Mouse (Mus musculus) olfactory bulb, adult 2 months (tissue): ENCODE results near the gene D930048N14Rik. TPM values are rescaled to one million over a fixed set of nuclear protein-coding genes. Genes with fewer than 3 reads are reported as not detected.
"Not testable (repeated sequence)": the region's sequence is repeated elsewhere in the genome, so short reads cannot be mapped to it uniquely, and the experiment has no call there.

ENCODE experiments used
- H3K27ac ChIP-seq: fragments of 200-500 bp; 2 replicates; pipeline ENCODE4 v1.5.1; 2012; ENCODE audit warnings: low read depth, low read length; ENCODE audit not compliant: insufficient read depth
- H3K4me1 ChIP-seq: fragments of 200-500 bp; 2 replicates; pipeline ENCODE4 v1.6.1; 2012; ENCODE audit warnings: low read length; ENCODE audit not compliant: control insufficient read depth, insufficient read depth
- H3K4me3 ChIP-seq: fragments of 200-500 bp; 2 replicates; pipeline ENCODE4 v1.5.1; 2012; ENCODE audit warnings: mild to moderate bottlenecking, low read depth, low read length, moderate library complexity; ENCODE audit not compliant: insufficient read depth
- CTCF ChIP-seq: fragments of 200-500 bp; IDR thresholded peaks from 2 replicates; pipeline ENCODE4 v1.5.1; 2012; ENCODE audit warnings: low read depth, mild to moderate bottlenecking, low read length, moderate library complexity; ENCODE audit not compliant: insufficient read depth
- POLR2A ChIP-seq: fragments of 200-500 bp; IDR thresholded peaks from 2 replicates; pipeline ENCODE4 v1.6.1; 2012; ENCODE audit warnings: mild to moderate bottlenecking, low read depth, low read length, moderate library complexity; ENCODE audit not compliant: insufficient read depth
- WGBS: fragments of 180-500 bp; shearing (Covaris S2); methylation state at CpG from one replicate; pipeline ENCODE4 v1.1.7; 2018; 5-methylcytosine and 5-hydroxymethylcytosine counted together
- polyA plus RNA-seq: library from polyadenylated mRNA; stranded (reverse); fragments of >200 nt; gene quantifications from 2 replicates; pipeline ENCODE4 v1.2.4, GENCODE M21; 2012; ENCODE audit warnings: low replicate concordance; ENCODE audit not compliant: missing spikeins, insufficient read depth, insufficient read length

The D930048N14Rik gene
- polyA plus RNA-seq, 1 experiment, result not detected

- H3K27ac ChIP-seq, result no peak overlapping the region
- WGBS, result 82% methylated on average over 5 of the region's 5 CpGs
- TF ChIP-seq POLR2A (no peak), CTCF (no peak)
- H3K4me3 ChIP-seq, result no peak overlapping the region
- H3K4me1 ChIP-seq, result peaks cover 22% of the 10 kb centered on the region; the same call in 1 of the 2 replicates
Measured at GRCm38 (mm10) chr11:51625187-51625820, 25.4 kb upstream of the D930048N14Rik start.

- Histone ChIP-seq H3K4me1 (peaks cover 10% of the 10 kb centered on the region; the same call in 1 of the 2 replicates), H3K27ac (no peak overlapping the region), H3K4me3 (no peak overlapping the region)
- 88% methylated on average over 9 of the region's 9 CpGs for WGBS
- TF ChIP-seq CTCF (no peak), POLR2A (no peak)
Measured at GRCm38 (mm10) chr11:51627425-51627824, 23.3 kb upstream of the D930048N14Rik start.

- H3K4me3 ChIP-seq, result no peak overlapping the region
- no peak overlapping the region for H3K27ac ChIP-seq
- WGBS, result 87% methylated on average over 8 of the region's 8 CpGs
- no peak for TF ChIP-seq CTCF
- no peak for TF ChIP-seq POLR2A
- H3K4me1 ChIP-seq, result peaks cover 8% of the 10 kb centered on the region; the same call in 1 of the 2 replicates
Measured at GRCm38 (mm10) chr11:51627907-51628306, 22.8 kb upstream of the D930048N14Rik start.

- H3K27ac ChIP-seq, result no peak overlapping the region
- 82% methylated on average over 15 of the region's 15 CpGs for WGBS
- H3K4me1 ChIP-seq, result no peaks in the 10 kb centered on the region
- no peak overlapping the region for H3K4me3 ChIP-seq
- TF ChIP-seq POLR2A (no peak), CTCF (no peak)
Measured at GRCm38 (mm10) chr11:51629651-51630314, 21.0 kb upstream of the D930048N14Rik start.

GRCm38 (mm10) chr11:51632130-51632753 is 18.5 kb upstream of the D930048N14Rik start:
- Histone ChIP-seq H3K27ac (no peak overlapping the region), H3K4me1 (no peaks in the 10 kb centered on the region), H3K4me3 (no peak overlapping the region)
- TF ChIP-seq CTCF, result no peak
- TF ChIP-seq POLR2A, result no peak
- WGBS, result 90% methylated on average over 6 of the region's 6 CpGs

GRCm38 (mm10) chr11:51633200-51633599 is 17.6 kb upstream of the D930048N14Rik start:
- 91% methylated on average over 7 of the region's 7 CpGs for WGBS
- H3K27ac ChIP-seq, H3K4me1 ChIP-seq, H3K4me3 ChIP-seq: not testable (repeated sequence)

- Histone ChIP-seq H3K4me3 (no peak overlapping the region), H3K27ac (no peak overlapping the region), H3K4me1 (peaks cover 5% of the 10 kb centered on the region)
- 94% methylated on average over 3 of the region's 3 CpGs for WGBS
- TF ChIP-seq POLR2A, result no peak
- no peak for TF ChIP-seq CTCF
Measured at GRCm38 (mm10) chr11:51633721-51634120, 17.0 kb upstream of the D930048N14Rik start.

- Histone ChIP-seq H3K4me3 (peak overlapping the region; percentile 65), H3K27ac (peak overlapping the region; percentile 81; the same call in 1 of the 2 replicates), H3K4me1 (peaks cover 5% of the 10 kb centered on the region)
- no peak for TF ChIP-seq CTCF
- TF ChIP-seq POLR2A, result no peak
- 4% methylated on average over 6 of the region's 6 CpGs for WGBS
Measured at GRCm38 (mm10) chr11:51635127-51635524, 15.6 kb upstream of the D930048N14Rik start.
